Mouse (Mus musculus): ENCODE measurements at regions not wholly inside any gene's neighbourhood (a gene's known extent, or its start where the extent isn't known, plus 50 kb on each side); places are given as distances from the start of the nearest gene placed in this dataset.
A peak's percentile ranks its signal among the peaks of the same experiment; 100 is the strongest.

DNA sequence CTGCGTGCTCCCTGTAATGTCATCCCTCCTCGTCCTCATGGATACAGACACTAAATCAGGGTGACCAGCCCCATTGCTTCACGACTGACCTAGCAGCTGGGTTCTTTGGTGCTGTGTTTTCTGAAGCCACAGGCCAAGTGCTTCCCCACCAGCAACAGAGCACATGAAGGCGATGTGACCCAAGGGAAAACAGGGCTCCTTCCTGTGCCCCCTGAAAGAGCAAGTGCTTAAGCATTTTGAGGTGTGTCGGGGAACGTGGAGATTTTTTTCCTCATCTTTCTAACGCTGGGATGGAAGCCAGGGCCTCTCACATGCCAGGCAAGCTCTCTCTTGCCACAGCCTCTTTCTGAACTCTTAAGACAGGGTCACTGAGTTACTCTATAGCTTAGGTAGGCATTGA, 87.3 kb upstream of the Zfp618 start:
- DNase-seq (ENCODE audit: low spot score in 2 of 2), result no peak
- intact Hi-C loops (cut with DNase I), result no loop called here

DNA sequence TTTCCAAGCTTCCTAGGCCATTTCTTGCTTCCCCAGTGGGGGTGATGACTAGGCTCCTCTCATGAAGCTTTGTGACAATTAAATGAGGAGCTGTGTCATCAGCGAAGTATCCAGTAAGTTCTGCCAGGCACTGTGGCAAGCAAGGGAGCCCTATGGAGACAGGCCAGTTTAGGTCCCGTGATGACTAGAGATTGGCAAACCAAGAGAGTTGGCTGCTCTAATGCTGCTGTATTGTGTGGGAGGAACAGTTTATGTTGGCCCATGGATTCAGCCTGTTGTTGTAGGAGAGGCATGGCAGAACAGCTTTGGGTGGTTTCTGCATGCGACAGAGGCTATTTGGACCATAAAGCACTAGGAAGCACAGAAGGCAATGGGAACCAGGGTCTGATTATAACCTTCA, 86.4 kb upstream of the Zfp618 start:
- DNase-seq (ENCODE audit: low spot score in 2 of 2), result peak in 1 of 2 experiments; percentile 49
- intact Hi-C loops (cut with DNase I), result no loop called here

DNA sequence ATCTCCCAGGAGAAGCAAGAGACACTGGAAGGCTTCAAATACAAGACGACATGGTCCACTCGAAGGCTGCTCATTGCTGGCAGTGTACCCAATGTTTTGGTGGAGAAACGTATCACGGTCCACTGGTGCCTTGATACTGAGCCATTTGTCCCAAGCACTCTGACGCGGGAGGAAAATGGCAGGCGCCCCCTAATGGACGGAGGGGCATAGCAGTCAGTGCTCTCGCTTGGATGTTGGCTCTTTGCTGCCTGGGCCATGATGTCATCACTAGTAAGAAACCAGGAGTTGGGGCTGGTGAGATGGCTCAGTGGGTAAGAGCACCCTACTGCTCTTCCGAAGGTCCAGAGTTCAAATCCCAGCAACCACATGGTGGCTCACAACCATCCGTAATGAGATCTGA, 83.5 kb upstream of the Zfp618 start:
- intact Hi-C loops (cut with DNase I), result no loop called here
- no peak for DNase-seq (ENCODE audit: low spot score in 2 of 2)

DNA sequence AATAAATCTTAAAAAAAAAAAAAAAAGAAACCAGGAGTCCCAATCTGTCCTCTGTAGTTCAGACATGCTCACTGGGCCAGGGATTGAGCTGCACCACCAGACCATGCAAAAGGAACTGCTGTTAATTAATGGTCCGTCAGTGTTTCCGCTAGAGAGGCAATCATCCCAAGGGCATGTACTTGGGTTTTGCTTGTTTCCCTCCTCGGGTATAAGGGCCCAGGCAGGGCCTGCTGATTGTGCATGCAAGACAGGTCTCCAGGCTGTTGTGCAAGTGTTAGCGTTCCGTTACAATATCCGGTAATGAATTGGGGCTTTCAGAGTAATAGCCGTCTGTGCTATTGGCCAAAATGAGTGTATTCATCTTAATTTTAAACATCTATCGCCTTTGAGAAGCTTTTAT, 83.1 kb upstream of the Zfp618 start:
- intact Hi-C loops (cut with DNase I), result no loop called here
- DNase-seq (ENCODE audit: low spot score in 2 of 2), result no peak

DNA sequence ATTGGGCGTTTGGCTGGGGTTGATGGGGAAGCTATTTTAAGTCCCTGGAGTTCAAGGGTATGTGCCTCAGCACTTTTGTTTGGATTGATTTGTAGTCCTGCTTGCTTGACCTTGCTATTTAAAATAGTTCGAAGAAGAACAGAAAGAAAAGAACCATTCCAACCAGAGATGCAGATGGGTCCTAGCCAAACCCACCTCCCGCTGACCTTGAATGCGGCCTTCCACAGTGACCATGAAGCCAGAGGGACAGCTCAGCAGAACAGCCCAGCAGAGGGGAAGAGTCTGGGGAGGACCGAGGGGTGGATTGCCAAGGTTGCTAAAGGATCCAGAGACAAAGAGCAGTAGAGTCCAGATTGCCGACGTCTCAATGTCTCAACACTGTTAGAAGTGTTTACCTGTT, 76.6 kb upstream of the Zfp618 start:
- intact Hi-C loops (cut with DNase I), result loop anchor here (2.0 kb wide), 1 partner anchor 230 kb away; no protein-coding TSS in a partner anchor
- DNase-seq (ENCODE audit: low spot score in 2 of 2), result no peak

DNA sequence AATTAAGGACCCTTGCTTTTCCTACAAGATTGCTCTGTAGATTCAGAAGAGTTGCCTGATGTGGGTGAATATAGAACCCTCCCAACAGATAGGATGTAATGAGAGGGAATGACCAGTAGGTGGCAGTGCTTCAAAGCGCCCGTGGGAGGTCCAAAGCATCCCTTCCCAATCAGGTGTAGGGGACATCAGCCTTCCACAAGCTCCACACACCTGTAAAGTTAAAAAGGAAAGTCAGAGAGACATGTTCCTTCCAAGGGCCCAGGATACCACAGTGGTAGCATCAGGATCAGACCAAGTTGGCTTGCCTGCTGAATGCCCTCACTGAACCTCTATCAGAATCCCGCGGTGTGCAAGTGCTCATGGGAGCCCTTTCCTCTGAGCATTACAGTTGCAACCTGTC, 75.7 kb upstream of the Zfp618 start:
- intact Hi-C loops (cut with DNase I), result loop anchor here (2.0 kb wide), 1 partner anchor 229 kb away; no protein-coding TSS in a partner anchor
- DNase-seq (ENCODE audit: low spot score in 2 of 2), result no peak

DNA sequence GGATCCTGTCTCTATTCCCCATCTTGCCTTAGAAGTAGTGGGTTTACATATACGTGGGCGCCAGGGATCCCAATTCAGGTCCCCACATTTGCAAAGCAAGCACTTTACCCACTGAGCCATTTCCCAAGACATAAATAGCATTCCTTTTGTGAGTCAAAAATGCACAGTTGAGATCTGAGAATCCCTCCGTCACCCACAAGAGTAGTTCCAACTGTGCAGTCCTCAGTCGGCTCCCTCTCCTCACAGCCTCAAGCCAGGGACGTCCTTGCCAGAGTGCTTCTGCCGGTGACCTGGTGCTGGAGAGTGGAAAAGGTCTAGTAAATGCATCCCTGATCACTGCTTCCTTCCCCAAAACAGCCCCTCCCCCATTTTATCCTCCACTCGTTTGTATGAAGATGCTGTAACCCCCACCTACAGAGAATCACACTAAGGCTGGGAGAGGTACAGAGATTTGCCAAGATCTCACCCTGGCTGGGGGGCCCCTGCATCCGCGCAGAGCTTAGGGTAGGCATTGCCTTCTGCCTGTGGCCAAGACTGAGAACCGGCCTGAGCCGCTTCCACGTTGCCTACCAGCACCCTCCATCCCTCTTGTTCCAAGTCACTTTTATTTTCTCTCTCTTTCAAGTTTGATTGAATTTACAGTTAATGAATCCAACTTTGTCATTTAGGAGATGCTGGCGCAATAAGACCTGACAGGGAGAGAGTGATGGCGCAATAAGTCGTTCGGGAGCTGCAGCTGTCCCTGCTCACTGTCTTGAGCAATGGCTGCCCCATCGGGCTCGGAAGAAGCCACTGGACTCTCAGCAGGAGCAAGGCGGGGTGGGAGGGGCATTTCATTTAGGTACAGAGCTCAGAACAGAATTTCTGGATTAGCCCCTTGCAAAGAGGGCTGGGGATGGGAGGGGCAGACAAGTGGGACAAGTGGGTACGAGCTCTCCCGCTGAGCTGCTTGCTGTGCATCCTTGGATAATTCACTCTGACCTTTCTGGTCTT, 74.5 kb upstream of the Zfp618 start:
- intact Hi-C loops (cut with DNase I), result no loop called here

DNA sequence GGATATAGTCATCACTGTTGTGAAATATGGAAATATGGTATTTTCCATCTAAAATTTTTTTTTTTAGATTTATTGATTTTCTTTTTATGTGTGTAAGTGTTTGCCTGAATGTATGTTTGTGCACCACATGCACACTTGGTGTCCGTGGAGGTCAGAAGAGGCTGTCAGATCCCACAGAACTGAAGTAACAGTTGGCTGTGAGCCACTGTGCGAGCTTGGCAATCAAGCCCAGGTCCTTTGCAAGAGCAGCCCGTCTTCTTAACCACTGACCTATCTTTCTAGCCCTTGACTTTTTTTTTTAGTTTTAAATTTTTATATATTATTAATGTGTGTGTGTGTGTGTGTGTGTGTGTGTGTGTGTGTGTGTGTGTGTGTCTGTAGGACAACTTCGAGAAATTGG, 52.5 kb upstream of the Zfp618 start:
- DNase-seq (ENCODE audit: low spot score in 2 of 2), result no peak
- intact Hi-C loops (cut with DNase I), result no loop called here

More for the DNA sequence above, 74.5 kb upstream of the Zfp618 start:
- DNase-seq (ENCODE audit: low spot score in 2 of 2), result peak in 1 of 2 experiments; percentile 25
